Mouse (Mus musculus) hindbrain, embryonic 11.5 days (tissue): ENCODE measurements around the gene Vmn1r131. TPM values are rescaled to one million over a fixed set of nuclear protein-coding genes. Genes with fewer than 3 reads are reported as not detected.
"Not testable (repeated sequence)": the region's sequence is repeated elsewhere in the genome, so short reads cannot be mapped to it uniquely, and the experiment has no call there.

ENCODE experiments used
- ATAC-seq: fragments of 200-750 bp; cut with Nextera tagmentation; 2 replicates; pipeline ENCODE4 v1.8.0; 2017; ENCODE audit warnings: mild to moderate bottlenecking, moderate TSS enrichment, moderate library complexity; ENCODE audit not compliant: low FRiP score
- DNase-seq: peaks from one replicate; pipeline ENCODE4 v3.0.0-alpha.2; 2015; ENCODE audit warnings: low spot score
- H3K27ac ChIP-seq: fragments of 300-500 bp; sonication (generic); 2 replicates; pipeline ENCODE4 v1.5.1; 2014; ENCODE audit warnings: mild to moderate bottlenecking, low read depth, low read length
- H3K27me3 ChIP-seq: fragments of 300-500 bp; sonication (generic); 2 replicates; pipeline ENCODE4 v1.6.1; 2014; ENCODE audit warnings: mild to moderate bottlenecking, low read length, moderate library complexity, mixed read lengths; ENCODE audit not compliant: control insufficient read depth, insufficient read depth
- H3K36me3 ChIP-seq: fragments of 300-500 bp; sonication (generic); 2 replicates; pipeline ENCODE4 v1.6.1; 2014; ENCODE audit warnings: mild to moderate bottlenecking, low read length, moderate library complexity, mixed read lengths; ENCODE audit not compliant: control insufficient read depth, insufficient read depth
- H3K4me1 ChIP-seq: fragments of 300-500 bp; sonication (generic); replicated peaks from 2 replicates; pipeline ENCODE4 v1.6.1; 2014; ENCODE audit warnings: low read length, mixed read lengths; ENCODE audit not compliant: control insufficient read depth, insufficient read depth
- H3K4me2 ChIP-seq: fragments of 300-500 bp; sonication (generic); replicated peaks from 2 replicates; pipeline ENCODE4 v1.6.1; 2014; ENCODE audit warnings: mild to moderate bottlenecking, low read depth, low read length
- H3K4me3 ChIP-seq: fragments of 300-500 bp; sonication (generic); 2 replicates; pipeline ENCODE4 v1.5.1; 2014; ENCODE audit warnings: low read depth, low read length
- H3K9ac ChIP-seq: fragments of 300-500 bp; sonication (generic); 2 replicates; pipeline ENCODE4 v1.6.1; 2014; ENCODE audit warnings: low read depth, low read length
- H3K9me3 ChIP-seq: fragments of 300-500 bp; sonication (generic); 2 replicates; pipeline ENCODE4 v1.6.1; 2016; ENCODE audit warnings: low read length; ENCODE audit not compliant: control insufficient read depth
- WGBS: fragments of 180-500 bp; shearing (Covaris S2); extraction: QIAGEN DNeasy Blood & Tissue Kit; methylation state at CpG from one replicate; pipeline ENCODE4 v1.1.7; 2014; 5-methylcytosine and 5-hydroxymethylcytosine counted together
- polyA plus RNA-seq: library from polyadenylated mRNA; unstranded; fragments of >200 nt; fragmentation: Nextera tagmentation; extraction: Ambion mirVana; gene quantifications from 2 replicates; pipeline ENCODE4 v1.2.1, GENCODE M21; 2014

The Vmn1r131 gene
- not detected in 2 replicates for polyA plus RNA-seq

- ATAC-seq, H3K9me3 ChIP-seq, H3K27me3 ChIP-seq, H3K27ac ChIP-seq, H3K4me1 ChIP-seq, H3K9ac ChIP-seq, H3K36me3 ChIP-seq, H3K4me2 ChIP-seq, H3K4me3 ChIP-seq, DNase-seq: not testable (repeated sequence)
- WGBS: no CpG with 5 or more reads among the region's 2 CpGs
Measured at GRCm38 (mm10) chr7:21545990-21546389, at the start of gene Vmn1r131. Gene Vmn1r131 (minus strand): TSS chr7:21546090.

DNA sequence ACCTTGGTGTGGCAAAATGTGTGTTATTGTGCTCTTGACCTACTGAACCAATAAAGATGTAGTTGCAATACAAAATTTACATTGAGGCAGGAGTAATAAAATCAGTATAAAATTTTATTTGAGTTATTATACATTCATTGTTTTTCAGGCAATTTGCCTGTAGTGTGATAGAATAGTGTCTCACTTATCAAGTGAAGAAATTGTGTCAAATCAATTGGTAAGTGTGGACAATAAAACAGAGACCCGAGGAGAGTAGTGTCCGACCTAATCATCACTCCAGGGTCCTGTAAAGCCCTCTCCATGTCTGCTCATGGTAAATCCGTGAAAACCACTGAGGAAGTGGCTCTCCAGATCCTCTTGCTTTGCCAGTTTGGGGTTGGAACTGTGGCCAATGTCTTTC lies 34.4 kb downstream of the Vmn1r131 start, which contains the start of gene Vmn1r130:
Gene Vmn1r130 (plus strand): TSS at position 301 of the 400 bp plus-strand sequence.
- H3K4me2 ChIP-seq, H3K36me3 ChIP-seq, H3K27me3 ChIP-seq, H3K9me3 ChIP-seq, H3K4me3 ChIP-seq, ATAC-seq, DNase-seq, H3K27ac ChIP-seq, H3K9ac ChIP-seq, H3K4me1 ChIP-seq: not testable (repeated sequence)
- no CpG with 5 or more reads among the region's 3 CpGs for WGBS

Other genes starting within 250 kb of the Vmn1r131 start
- gene Vmn1r126, start 244.6 kb downstream of the Vmn1r131 start, polyA plus RNA-seq: not detected in 2 replicates
- not detected in 2 replicates for gene Vmn1r127, start 226.2 kb downstream of the Vmn1r131 start, polyA plus RNA-seq
- gene Vmn1r128, start 196.7 kb downstream of the Vmn1r131 start, polyA plus RNA-seq: not detected in 2 replicates
- not detected in 2 replicates for gene Vmn1r129, start 184.8 kb downstream of the Vmn1r131 start, polyA plus RNA-seq
- gene Gm6882, start 113.3 kb downstream of the Vmn1r131 start, polyA plus RNA-seq: not detected in 2 replicates
- not detected in 2 replicates for gene Vmn1r130, start 34.3 kb downstream of the Vmn1r131 start, polyA plus RNA-seq
- not detected in 2 replicates for gene Vmn1r132, start 68.0 kb upstream of the Vmn1r131 start, polyA plus RNA-seq
- gene Gm4175, start 215.4 kb upstream of the Vmn1r131 start, polyA plus RNA-seq: not detected in 2 replicates